Mouse (Mus musculus): ENCODE measurements at regions not wholly inside any gene's neighbourhood (a gene's known extent, or its start where the extent isn't known, plus 50 kb on each side); places are given as distances from the start of the nearest gene placed in this dataset.

GRCm38 (mm10) chr8:103148447-103148846 lies 363.0 kb upstream of the Cdh11 start:
- no peak for TF ChIP-seq POLR2A (IDR thresholded peaks at IDR 0.05; ENCODE audit: extremely low read depth, insufficient read depth, low read length)
- no peak for TF ChIP-seq CTCF (IDR thresholded peaks at IDR 0.05; ENCODE audit: low read depth, low read length)
